Mouse (Mus musculus) mouse embryonic stem cell (cell line): ENCODE results near the gene Eif3j1.

Source experiments
- in situ Hi-C, 2 experiments: fragments of 300-500 bp; cut with MboI; formaldehyde crosslinking; loops; 1 replicate in 1 of 2; 3 replicates in 1 of 2; pipeline ENCODE4 v1.14.3; 2019 to 2020; ENCODE audit warnings: low sequenced_read_pairs in 2 of 2, low pct_unique_long_range_greater_than_20kb in 1 of 2, mixed read lengths in 1 of 2; ENCODE audit not compliant: unreplicated experiment in 1 of 2

Eif3j1 gene

GRCm38 (mm10) chr2:122027862-122028755 lies at the start of gene Eif3j1:
TSS of gene Eif3j1 (plus strand) at chr2:122028546.
- in situ Hi-C loops: loop anchor here in 1 of 2 experiments (10.0 kb wide), 2 partner anchors 173 to 463 kb away; no protein-coding TSS in a partner anchor

- in situ Hi-C loops: no loop called here
These were observed 32.6 kb upstream of the Eif3j1 start for GRCm38 (mm10) chr2:121995738-121996137.

- in situ Hi-C loops: no loop called here
These were observed 19.5 kb upstream of the Eif3j1 start for GRCm38 (mm10) chr2:122008832-122009231.

GRCm38 (mm10) chr2:122011441-122011840 lies 16.9 kb upstream of the Eif3j1 start:
- in situ Hi-C loops: no loop called here

- in situ Hi-C loops: no loop called here
These were observed 9.6 kb upstream of the Eif3j1 start for GRCm38 (mm10) chr2:122018705-122019104.

- in situ Hi-C loops: loop anchor here in 1 of 2 experiments (10.0 kb wide), 2 partner anchors 167 to 457 kb away; no protein-coding TSS in a partner anchor
These were observed 6.1 kb upstream of the Eif3j1 start for GRCm38 (mm10) chr2:122022284-122022683.

GRCm38 (mm10) chr2:122027091-122027490 lies 1.3 kb upstream of the Eif3j1 start:
- in situ Hi-C loops: loop anchor here in 1 of 2 experiments (10.0 kb wide), 2 partner anchors 172 to 462 kb away; no protein-coding TSS in a partner anchor

GRCm38 (mm10) chr2:122028756-122029700 lies 682 bp downstream of the Eif3j1 start:
- in situ Hi-C loops: loop anchor here in 1 of 2 experiments (10.0 kb wide), 2 partner anchors 174 to 464 kb away; no protein-coding TSS in a partner anchor

- in situ Hi-C loops: no loop called here
These were observed 3.6 kb downstream of the Eif3j1 start for GRCm38 (mm10) chr2:122031970-122032369.

- in situ Hi-C loops: no loop called here
These were observed 7.7 kb downstream of the Eif3j1 start for GRCm38 (mm10) chr2:122036064-122036463.

GRCm38 (mm10) chr2:122043926-122044325 lies 15.6 kb downstream of the Eif3j1 start:
- in situ Hi-C loops: no loop called here

GRCm38 (mm10) chr2:122059365-122060115 lies 31.2 kb downstream of the Eif3j1 start:
- in situ Hi-C loops: loop anchor here in 1 of 2 experiments (10.0 kb wide), 1 partner anchor 245 kb away; no protein-coding TSS in a partner anchor

GRCm38 (mm10) chr2:122065200-122065969 lies 37.0 kb downstream of the Eif3j1 start:
- in situ Hi-C loops: loop anchor here in 1 of 2 experiments (10.0 kb wide), 1 partner anchor 239 kb away; no protein-coding TSS in a partner anchor

- in situ Hi-C loops: loop anchor here in 1 of 2 experiments (10.0 kb wide), 1 partner anchor 239 kb away; no protein-coding TSS in a partner anchor
These were observed 37.9 kb downstream of the Eif3j1 start for GRCm38 (mm10) chr2:122066241-122066640.

GRCm38 (mm10) chr2:122069144-122069912 lies 41.0 kb downstream of the Eif3j1 start:
- in situ Hi-C loops: loop anchor here in 1 of 2 experiments (10.0 kb wide), 1 partner anchor 235 kb away; no protein-coding TSS in a partner anchor

GRCm38 (mm10) chr2:122069922-122070321 lies 41.6 kb downstream of the Eif3j1 start:
- in situ Hi-C loops: loop anchor here in 1 of 2 experiments (10.0 kb wide), 2 partner anchors 95 to 235 kb away; partner anchors contain the start of gene Trim69
